Mouse (Mus musculus): ENCODE measurements around the gene Scarb2.

Scarb2 gene

GRCm38 (mm10) chr5:92403562-92404399, 102.9 kb downstream of the Scarb2 start:
- in situ Hi-C loops (cut with MboI; ENCODE audit: low pct_unique_long_range_greater_than_20kb in 1 of 2, low sequenced_read_pairs in 2 of 2, unreplicated experiment in 1 of 2), result no loop called here

GRCm38 (mm10) chr5:92402816-92403215, 103.8 kb downstream of the Scarb2 start:
- in situ Hi-C loops (cut with MboI; ENCODE audit: low pct_unique_long_range_greater_than_20kb in 1 of 2, low sequenced_read_pairs in 2 of 2, unreplicated experiment in 1 of 2), result no loop called here

- in situ Hi-C loops (cut with MboI; ENCODE audit: low pct_unique_long_range_greater_than_20kb in 1 of 2, low sequenced_read_pairs in 2 of 2, unreplicated experiment in 1 of 2), result no loop called here
These were observed 108.5 kb downstream of the Scarb2 start for GRCm38 (mm10) chr5:92398153-92398552.

GRCm38 (mm10) chr5:92396476-92396875, 110.2 kb downstream of the Scarb2 start:
- in situ Hi-C loops (cut with MboI; ENCODE audit: low pct_unique_long_range_greater_than_20kb in 1 of 2, low sequenced_read_pairs in 2 of 2, unreplicated experiment in 1 of 2), result no loop called here

- in situ Hi-C loops (cut with MboI; ENCODE audit: low pct_unique_long_range_greater_than_20kb in 1 of 2, low sequenced_read_pairs in 2 of 2, unreplicated experiment in 1 of 2), result no loop called here
These were observed 110.9 kb downstream of the Scarb2 start for GRCm38 (mm10) chr5:92395764-92396163.

GRCm38 (mm10) chr5:92393863-92394262, 112.8 kb downstream of the Scarb2 start:
- in situ Hi-C loops (cut with MboI; ENCODE audit: low pct_unique_long_range_greater_than_20kb in 1 of 2, low sequenced_read_pairs in 2 of 2, unreplicated experiment in 1 of 2), result no loop called here

GRCm38 (mm10) chr5:92392542-92392941, 114.1 kb downstream of the Scarb2 start:
- in situ Hi-C loops (cut with MboI; ENCODE audit: low pct_unique_long_range_greater_than_20kb in 1 of 2, low sequenced_read_pairs in 2 of 2, unreplicated experiment in 1 of 2), result no loop called here

Measured in mouse embryonic stem cell (cell line).